Mouse (Mus musculus) G1E (cell line): ENCODE measurements around the gene Kng1. TPM values are rescaled to one million over a fixed set of nuclear protein-coding genes. Genes with fewer than 3 reads are reported as not detected.

ENCODE experiments used
- ATAC-seq: 2 replicates; pipeline ENCODE4 v1.8.0; 2016; ENCODE audit warnings: mild to moderate bottlenecking; ENCODE audit not compliant: insufficient number of reproducible peaks, poor library complexity, low FRiP score, severe bottlenecking; ENCODE audit errors: extremely low read depth
- DNase-seq: peaks from one replicate; pipeline ENCODE4 v3.0.0; 2012; ENCODE audit warnings: low spot score
- H3K27me3 ChIP-seq: 2 replicates; pipeline ENCODE4 v1.6.1; 2012; ENCODE audit warnings: mild to moderate bottlenecking, low read length, inconsistent platforms; ENCODE audit not compliant: insufficient read depth
- H3K36me3 ChIP-seq: replicated peaks from 2 replicates; pipeline ENCODE3; 2012; ENCODE audit warnings: mild to moderate bottlenecking, inconsistent platforms
- H3K4me1 ChIP-seq: 2 replicates; pipeline ENCODE4 v1.6.1; 2012; ENCODE audit warnings: low read depth, low read length, inconsistent platforms, mixed read lengths; ENCODE audit not compliant: insufficient read depth
- H3K4me3 ChIP-seq: 2 replicates; pipeline ENCODE4 v1.5.1; 2012; ENCODE audit warnings: low read depth, mild to moderate bottlenecking, inconsistent platforms, low read length, moderate library complexity, mixed read lengths
- H3K9me3 ChIP-seq: replicated peaks from 2 replicates; pipeline ENCODE4 v1.6.1; 2012; ENCODE audit warnings: inconsistent platforms
- CTCF ChIP-seq: IDR thresholded peaks from 2 replicates; pipeline ENCODE4 v1.5.1; 2012; ENCODE audit warnings: low read depth, low read length, inconsistent platforms, mixed read lengths
- GATA1 ChIP-seq: IDR thresholded peaks from 2 replicates; pipeline ENCODE4 v1.6.1; 2012; ENCODE audit warnings: borderline replicate concordance, low read length, inconsistent platforms, mixed read lengths
- GATA2 ChIP-seq: IDR thresholded peaks from 2 replicates; pipeline ENCODE4 v1.6.1; 2012; ENCODE audit warnings: low read depth, low read length, inconsistent platforms, borderline replicate concordance
- POLR2AphosphoS5 ChIP-seq: IDR thresholded peaks from 2 replicates; pipeline ENCODE4 v1.6.1; 2012; ENCODE audit warnings: low read depth, low read length, inconsistent platforms; ENCODE audit not compliant: insufficient replicate concordance
- TAL1 ChIP-seq: conservative IDR thresholded peaks from 2 replicates; pipeline ENCODE4 v1.6.1; 2012; ENCODE audit warnings: low read depth, low read length, inconsistent platforms, mixed read lengths
- polyA plus RNA-seq: library from polyadenylated mRNA; stranded (reverse); fragments of >175 nt; gene quantifications from 2 replicates; pipeline ENCODE4 v1.2.3, GENCODE M21; 2012
- total RNA-seq, 2 experiments: library from RNA; stranded (forward) in 1 of 2; stranded (reverse) in 1 of 2; fragments of 200-1000 nt in 1 of 2; fragments of >200 nt in 1 of 2; fragmentation: Nextera tagmentation in 1 of 2; gene quantifications; 2 replicates each; pipeline ENCODE4 v1.2.3; 2014 to 2017

The Kng1 gene
- total and polyA plus RNA-seq, 3 experiments, result not detected

GRCm38 (mm10) chr16:23106121-23106520 lies 48.5 kb downstream of the Kng1 start:
- no peak for ATAC-seq
- Histone ChIP-seq H3K4me1 (peaks cover 34% of the 10 kb centered on the region), H3K27me3 (no peaks in the 10 kb centered on the region), H3K36me3 (peaks cover 28% of the 10 kb centered on the region), H3K4me3 (no peak overlapping the region; the same call in 1 of the 2 replicates), H3K9me3 (no peaks in the 10 kb centered on the region)
- no peak for DNase-seq
- TF ChIP-seq CTCF (no peak), GATA2 (no peak), POLR2AphosphoS5 (no peak), TAL1 (no peak), GATA1 (no peak)

- Histone ChIP-seq H3K27me3 (no peaks in the 10 kb centered on the region), H3K4me1 (peaks cover 35% of the 10 kb centered on the region), H3K36me3 (peaks cover 41% of the 10 kb centered on the region), H3K4me3 (peak within 1 kb of the TSS; percentile 97), H3K9me3 (no peaks in the 10 kb centered on the region)
- no peak for TF ChIP-seq GATA1
- ATAC-seq (peak; percentile 67), DNase-seq (peak; percentile 82)
Observed at GRCm38 (mm10) chr16:23107231-23107942, 49.7 kb downstream of the Kng1 start, which contains the start of gene Eif4a2. Gene Eif4a2 (plus strand): TSS chr16:23107444.

GRCm38 (mm10) chr16:23107946-23108759 lies 50.5 kb downstream of the Kng1 start:
- Histone ChIP-seq H3K4me3 (peak overlapping the region; percentile 97), H3K36me3 (peaks cover 48% of the 10 kb centered on the region), H3K9me3 (no peaks in the 10 kb centered on the region), H3K27me3 (no peaks in the 10 kb centered on the region), H3K4me1 (peaks cover 28% of the 10 kb centered on the region)
- ATAC-seq (peak; percentile 48), DNase-seq (peak; percentile 50)
- TF ChIP-seq CTCF (no peak), POLR2AphosphoS5 (peak; percentile 93; the same call in 1 of the 2 replicates)

GRCm38 (mm10) chr16:23108943-23109342 lies 51.3 kb downstream of the Kng1 start:
- Histone ChIP-seq H3K27me3 (no peaks in the 10 kb centered on the region), H3K9me3 (no peaks in the 10 kb centered on the region), H3K36me3 (peaks cover 50% of the 10 kb centered on the region), H3K4me1 (peaks cover 21% of the 10 kb centered on the region), H3K4me3 (peak overlapping the region; percentile 97)
- no peak for ATAC-seq
- TF ChIP-seq TAL1, result no peak
- TF ChIP-seq GATA2, result no peak
- TF ChIP-seq POLR2AphosphoS5, result no peak
- no peak for TF ChIP-seq GATA1
- no peak for TF ChIP-seq CTCF
- DNase-seq, result no peak

- H3K4me1 ChIP-seq, result peaks cover 18% of the 10 kb centered on the region
- TF ChIP-seq POLR2AphosphoS5 (no peak; the same call in 1 of the 2 replicates), GATA1 (no peak), GATA2 (no peak), CTCF (no peak), TAL1 (no peak)
- ATAC-seq, result no peak
- H3K36me3 ChIP-seq, result peaks cover 57% of the 10 kb centered on the region
- DNase-seq, result no peak
- no peaks in the 10 kb centered on the region for H3K9me3 ChIP-seq
- H3K4me3 ChIP-seq, result peak overlapping the region; percentile 97
- no peaks in the 10 kb centered on the region for H3K27me3 ChIP-seq
Observed at GRCm38 (mm10) chr16:23109350-23110280, 52.0 kb downstream of the Kng1 start.

- Histone ChIP-seq H3K36me3 (peaks cover 81% of the 10 kb centered on the region), H3K9me3 (no peaks in the 10 kb centered on the region), H3K27me3 (no peaks in the 10 kb centered on the region), H3K4me1 (peaks cover 9% of the 10 kb centered on the region), H3K4me3 (peak overlapping the region; percentile 97; the same call in 1 of the 2 replicates)
- no peak for ATAC-seq
- DNase-seq, result no peak
- no peak for TF ChIP-seq CTCF
- TF ChIP-seq GATA1, result no peak
- no peak for TF ChIP-seq GATA2
- TF ChIP-seq POLR2AphosphoS5, result no peak
- TF ChIP-seq TAL1, result no peak
Observed at GRCm38 (mm10) chr16:23112348-23112747, 54.7 kb downstream of the Kng1 start.
